Mouse (Mus musculus) neural tube, embryonic 10.5 days (tissue): ENCODE data around the gene Dtwd1.
A peak's percentile ranks its signal among the peaks of the same experiment; 100 is the strongest.
"Not testable (repeated sequence)": the region's sequence is repeated elsewhere in the genome, so short reads cannot be mapped to it uniquely, and the experiment has no call there.

Experiments
- DNase-seq: peaks from one replicate; pipeline ENCODE4 v3.0.0-alpha.2; 2017; ENCODE audit warnings: low spot score; ENCODE audit errors: extremely low spot score

The Dtwd1 gene

GRCm38 (mm10) chr2:126151855-126152571 is at the start of gene Dtwd1, which contains the start of gene Fam227b:
Gene Dtwd1, plus strand, starts transcription at chr2:126152141.
Gene Fam227b, minus strand, starts transcription at chr2:126152004.
- DNase-seq = peak; percentile 98

GRCm38 (mm10) chr2:126147723-126148122 is 4.2 kb upstream of the Dtwd1 start:
- no peak for DNase-seq

- DNase-seq = no peak
These were observed 13.5 kb downstream of the Dtwd1 start for GRCm38 (mm10) chr2:126165277-126166018.

- no peak for DNase-seq
These were observed 14.4 kb downstream of the Dtwd1 start for GRCm38 (mm10) chr2:126166335-126166734.

- DNase-seq = no peak
These were observed 15.1 kb downstream of the Dtwd1 start for GRCm38 (mm10) chr2:126166848-126167617.

- no peak for DNase-seq
These were observed 19.5 kb downstream of the Dtwd1 start for GRCm38 (mm10) chr2:126171427-126171826.

GRCm38 (mm10) chr2:126191306-126191705 is 39.4 kb downstream of the Dtwd1 start:
- no peak for DNase-seq

GRCm38 (mm10) chr2:126192129-126192528 is 40.2 kb downstream of the Dtwd1 start:
- no peak for DNase-seq

- DNase-seq = no peak
These were observed 43.9 kb downstream of the Dtwd1 start for GRCm38 (mm10) chr2:126195631-126196356.

GRCm38 (mm10) chr2:126198971-126199370 is 47.0 kb downstream of the Dtwd1 start:
- no peak for DNase-seq

GRCm38 (mm10) chr2:126211011-126211680 is 59.2 kb downstream of the Dtwd1 start:
- no peak for DNase-seq

GRCm38 (mm10) chr2:126214800-126215199 is 62.9 kb downstream of the Dtwd1 start, which contains the start of gene Gm17555:
Gene Gm17555, plus strand, starts transcription at chr2:126215100.
- not testable (repeated sequence) for DNase-seq
